Mouse (Mus musculus) embryonic fibroblast, embryonic 13.5 days (primary cell): ENCODE measurements at regions not wholly inside any gene's neighbourhood (a gene's known extent, or its start where the extent isn't known, plus 50 kb on each side); places are given as distances from the start of the nearest gene placed in this dataset.

Experiments
- CTCF ChIP-seq: IDR thresholded peaks from 2 replicates; pipeline ENCODE4 v1.5.1; 2011; ENCODE audit warnings: mild to moderate bottlenecking, control low read depth, low read length, moderate library complexity, borderline replicate concordance; ENCODE audit not compliant: insufficient read depth
- POLR2A ChIP-seq: IDR thresholded peaks from 2 replicates; pipeline ENCODE4 v1.6.1; 2011; ENCODE audit warnings: low read depth, mild to moderate bottlenecking, control low read depth, low read length, moderate library complexity

DNA sequence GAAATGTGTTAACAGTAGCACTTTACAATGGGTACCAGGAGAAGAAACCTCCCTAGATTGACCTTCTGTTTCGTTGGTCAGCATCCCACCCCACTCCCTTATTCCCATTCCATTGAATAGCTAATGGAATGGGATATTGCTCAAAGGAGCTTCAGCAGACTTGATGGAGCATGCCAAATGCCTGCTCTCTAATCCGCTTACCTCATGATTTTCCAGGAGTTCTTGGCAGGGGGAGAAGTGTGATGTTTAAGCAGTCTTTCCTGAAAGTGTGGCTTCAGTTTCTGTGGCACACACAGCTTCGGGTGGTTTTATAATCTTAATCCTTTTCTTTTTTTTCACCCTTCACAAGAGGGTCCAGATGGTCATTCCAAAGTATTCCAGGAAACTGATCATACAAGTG lies 264.7 kb upstream of the Smarca2 start:
- TF ChIP-seq POLR2A (no peak), CTCF (no peak)
